9 mouse cellular contexts compared by ENCODE assay signal in the genomic region with DNA sequence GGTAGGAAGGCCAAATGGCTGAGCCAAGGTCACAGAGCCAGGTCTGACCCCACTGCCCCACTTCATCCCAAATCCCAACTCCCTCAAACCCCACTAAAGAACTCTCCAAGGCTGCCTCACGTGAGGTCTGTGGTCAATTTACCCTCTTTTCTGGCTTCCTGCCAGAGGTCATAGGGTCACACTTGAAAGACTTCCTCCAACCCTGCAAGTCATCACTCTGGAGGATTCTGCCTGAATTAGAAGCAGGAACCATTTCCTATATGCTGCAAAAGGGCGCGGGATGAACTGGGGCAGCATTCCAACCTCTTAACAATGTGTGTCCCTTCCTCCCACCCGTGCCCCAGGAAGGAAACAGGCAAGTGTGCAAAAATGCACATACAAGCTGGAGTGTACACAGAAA. TPM values are rescaled to one million over a fixed set of nuclear protein-coding genes. Genes with fewer than 3 reads are reported as not detected.
DNase-seq lines count a peak whose midpoint lies in the region; ATAC-seq and TF ChIP-seq lines count a peak whose summit lies in the region.
"Had no signal": no experiment of that assay in that cellular context is flagged by ENCODE, and none has a peak within 500 bp of the region (broad histone marks: within the 10 kb centered on the region; RNA-seq: fewer than 3 reads in every experiment).

No protein-coding gene starts in this region.

- H3K27ac ChIP-seq in liver, embryonic 12.5 days, result no peak overlapping the region
- no peak overlapping the region for H3K27ac ChIP-seq in liver, postnatal 0 days (ENCODE audit: low read depth)
- H3K27ac ChIP-seq: liver, embryonic 14.5 days had no signal

- peak; percentile 49; the same call in 1 of the 2 replicates for TF ChIP-seq EP300 in liver, postnatal 0 days (IDR thresholded peaks at IDR 0.05; ENCODE audit: low read depth)

- peaks cover 31% of the 10 kb centered on the region for H3K4me1 ChIP-seq in liver, embryonic 12.5 days
- peaks cover 3% of the 10 kb centered on the region; the same call in 1 of the 2 replicates for H3K4me1 ChIP-seq in liver, postnatal 0 days (ENCODE audit: insufficient read depth)

- 0 out of 2 replicates have a peak, but pooled peaks cover 3% of the 10 kb centered on the region for H3K9me3 ChIP-seq in liver, embryonic 12.5 days (replicated peaks)
- 0 out of 2 replicates have a peak, but pooled peaks cover 4% of the 10 kb centered on the region for H3K9me3 ChIP-seq in liver, postnatal 0 days (ENCODE audit: low read length)

- intact Hi-C loops in heart, postnatal 14 days (cut with DNase I), result no loop called here

- no peaks in the 10 kb centered on the region for H3K27me3 ChIP-seq in liver, embryonic 12.5 days (replicated peaks)
- H3K27me3 ChIP-seq in liver, postnatal 0 days (ENCODE audit: insufficient read depth, low read length), result no peaks in the 10 kb centered on the region

- no peak overlapping the region for H3K4me3 ChIP-seq in liver, embryonic 12.5 days
- H3K4me3 ChIP-seq in liver, postnatal 0 days (ENCODE audit: low read depth, low read length), result no peak overlapping the region

- H3K36me3 ChIP-seq in liver, embryonic 12.5 days, result no peaks in the 10 kb centered on the region
- H3K36me3 ChIP-seq in liver, postnatal 0 days (replicated peaks; ENCODE audit: insufficient read depth, low read length), result no peaks in the 10 kb centered on the region

- no peak overlapping the region for H3K4me2 ChIP-seq in liver, embryonic 12.5 days
- no peak overlapping the region for H3K4me2 ChIP-seq in liver, postnatal 0 days (ENCODE audit: low read depth, low read length)

- WGBS in liver, embryonic 12.5 days (ENCODE audit: insufficient replicate concordance), result 18% methylated on average over 4 of the region's 4 CpGs
- WGBS in liver, postnatal 0 days (ENCODE audit: insufficient replicate concordance), result 25% methylated on average over 4 of the region's 4 CpGs

- no peak overlapping the region for H3K9ac ChIP-seq in liver, embryonic 12.5 days
- no peak overlapping the region for H3K9ac ChIP-seq in liver, postnatal 0 days (replicated peaks)
- H3K9ac ChIP-seq: liver, embryonic 14.5 days had no signal

- peak; percentile 33 for DNase-seq in liver
- DNase-seq in embryo, embryonic 11.5 days (ENCODE audit: low read depth, low spot score), result peak; percentile 50
- peak; percentile 56 to 62 for DNase-seq in heart, postnatal 14 days
- peak; percentile 47 for DNase-seq in liver, postnatal 0 days
- no peak for DNase-seq in layer of hippocampus, adult 9-10 months (ENCODE audit: low spot score)
- no peak for DNase-seq in left cerebral cortex, adult 9 months (ENCODE audit: low spot score in 2 of 2)

- no peak for ATAC-seq in liver, embryonic 12.5 days
- ATAC-seq in liver, postnatal 0 days, result peak; percentile 20; the same call in 1 of the 2 replicates
- no peak for ATAC-seq in inflammation-experienced regulatory T-cells, adult 6 months

- no peak for TF ChIP-seq CTCF in liver, postnatal 0 days (IDR thresholded peaks at IDR 0.05; ENCODE audit: low read depth)

RNA-seq across cellular contexts. Expression of a gene that starts 25.8 kb away (rescaled TPM):
- polyA plus RNA-seq in liver, embryonic 12.5 days (2016; fragmentation: Nextera tagmentation; extraction: Ambion mirVana), result 2.4 and 2.5 TPM in 2 replicates
- total RNA-seq in heart, postnatal 14 days (2021), result 1 to 10 TPM; 8.6 to 9.7 TPM
- polyA plus RNA-seq in liver, postnatal 0 days (2015; fragmentation: Nextera tagmentation; extraction: Ambion mirVana), result 4.8 and 6.1 TPM in 2 replicates
- 10 to 100 TPM; 40.7 to 52.4 (median 50.7) TPM for polyA plus RNA-seq in inflammation-experienced regulatory T-cells, adult 6 months (2017; shearing (Covaris generic))

RNA-seq across cellular contexts. Expression of a gene that starts 58.0 kb away (rescaled TPM):
- 11.4 and 11.9 TPM in 2 replicates for polyA plus RNA-seq in liver, embryonic 12.5 days (2016; fragmentation: Nextera tagmentation; extraction: Ambion mirVana)
- 10 to 100 TPM in 1 of 2 experiments, 1 to 10 TPM in 1; 9.7 to 15.5 TPM for total RNA-seq in heart, postnatal 14 days (2021)
- 32.4 and 36.9 TPM in 2 replicates for polyA plus RNA-seq in liver, postnatal 0 days (2015; fragmentation: Nextera tagmentation; extraction: Ambion mirVana)
- 1 to 10 TPM; 2.2 to 4.4 (median 4.3) TPM for polyA plus RNA-seq in inflammation-experienced regulatory T-cells, adult 6 months (2017; shearing (Covaris generic))

RNA-seq across cellular contexts. Expression of a gene that starts 59.0 kb away (rescaled TPM):
- polyA plus RNA-seq in liver, embryonic 12.5 days (2016; fragmentation: Nextera tagmentation; extraction: Ambion mirVana), result 2.9 and 3.2 TPM in 2 replicates
- 1 to 10 TPM; 3.1 to 3.4 TPM for total RNA-seq in heart, postnatal 14 days (2021)
- polyA plus RNA-seq in liver, postnatal 0 days (2015; fragmentation: Nextera tagmentation; extraction: Ambion mirVana), result 1.6 and 1.8 TPM in 2 replicates
- polyA plus RNA-seq in inflammation-experienced regulatory T-cells, adult 6 months (2017; shearing (Covaris generic)), result 1 to 10 TPM; 4.6 to 6.0 (median 4.8) TPM

Comparison
In these comparisons a context has a peak if more than half of its experiments do, and no peak if none do; other contexts are left out.
1. DNase-seq: peak in liver (single experiment), embryo, embryonic 11.5 days (single experiment), heart, postnatal 14 days (2 of 2) and liver, postnatal 0 days (single experiment); none in layer of hippocampus, adult 9-10 months (single experiment) and left cerebral cortex, adult 9 months (0 of 2).